Mouse (Mus musculus): ENCODE data around the gene Bicdl1.

The Bicdl1 gene

GRCm38 (mm10) chr5:115622686-115623085, 108.7 kb downstream of the Bicdl1 start:
- DNase-seq: no peak

GRCm38 (mm10) chr5:115619690-115620089, 111.7 kb downstream of the Bicdl1 start:
- no peak for DNase-seq

GRCm38 (mm10) chr5:115614948-115615347, 116.5 kb downstream of the Bicdl1 start:
- DNase-seq: peak; percentile 61

DNA sequence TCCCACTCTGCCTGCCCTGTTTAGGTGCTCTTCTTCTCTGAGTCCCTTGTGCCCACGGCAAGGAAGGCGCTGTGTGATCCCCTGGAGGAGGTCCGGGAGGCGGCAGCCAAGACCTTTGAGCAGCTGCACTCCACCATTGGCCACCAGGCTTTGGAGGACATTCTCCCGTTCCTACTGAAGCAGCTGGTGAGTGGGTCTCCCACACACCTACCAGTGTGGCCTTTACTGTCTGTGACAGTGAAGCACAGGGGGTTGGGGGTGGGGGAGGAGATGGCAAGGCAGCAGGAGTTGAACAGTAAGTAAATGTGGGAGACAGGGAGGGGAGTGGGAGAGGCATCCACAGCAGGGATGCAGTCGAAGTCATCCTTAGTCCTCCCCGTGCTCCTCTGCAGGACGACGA, 118.1 kb downstream of the Bicdl1 start:
- no peak for DNase-seq

- no peak for DNase-seq
Measured at GRCm38 (mm10) chr5:115611566-115611965, 119.9 kb downstream of the Bicdl1 start.

GRCm38 (mm10) chr5:115603561-115603960, 127.9 kb downstream of the Bicdl1 start:
- DNase-seq: no peak

Data from lung, postnatal 36 days (tissue).